Mouse (Mus musculus) cerebellum, adult (tissue): ENCODE measurements around the gene Rnaseh2b.

Source experiments
- ATAC-seq: cut with Nextera tagmentation; 2 replicates; pipeline ENCODE4 v1.9.2; 2017; ENCODE audit warnings: mild to moderate bottlenecking, moderate library complexity, mixed read lengths; ENCODE audit not compliant: insufficient number of reproducible peaks, low FRiP score, low TSS enrichment

Gene Rnaseh2b

DNA sequence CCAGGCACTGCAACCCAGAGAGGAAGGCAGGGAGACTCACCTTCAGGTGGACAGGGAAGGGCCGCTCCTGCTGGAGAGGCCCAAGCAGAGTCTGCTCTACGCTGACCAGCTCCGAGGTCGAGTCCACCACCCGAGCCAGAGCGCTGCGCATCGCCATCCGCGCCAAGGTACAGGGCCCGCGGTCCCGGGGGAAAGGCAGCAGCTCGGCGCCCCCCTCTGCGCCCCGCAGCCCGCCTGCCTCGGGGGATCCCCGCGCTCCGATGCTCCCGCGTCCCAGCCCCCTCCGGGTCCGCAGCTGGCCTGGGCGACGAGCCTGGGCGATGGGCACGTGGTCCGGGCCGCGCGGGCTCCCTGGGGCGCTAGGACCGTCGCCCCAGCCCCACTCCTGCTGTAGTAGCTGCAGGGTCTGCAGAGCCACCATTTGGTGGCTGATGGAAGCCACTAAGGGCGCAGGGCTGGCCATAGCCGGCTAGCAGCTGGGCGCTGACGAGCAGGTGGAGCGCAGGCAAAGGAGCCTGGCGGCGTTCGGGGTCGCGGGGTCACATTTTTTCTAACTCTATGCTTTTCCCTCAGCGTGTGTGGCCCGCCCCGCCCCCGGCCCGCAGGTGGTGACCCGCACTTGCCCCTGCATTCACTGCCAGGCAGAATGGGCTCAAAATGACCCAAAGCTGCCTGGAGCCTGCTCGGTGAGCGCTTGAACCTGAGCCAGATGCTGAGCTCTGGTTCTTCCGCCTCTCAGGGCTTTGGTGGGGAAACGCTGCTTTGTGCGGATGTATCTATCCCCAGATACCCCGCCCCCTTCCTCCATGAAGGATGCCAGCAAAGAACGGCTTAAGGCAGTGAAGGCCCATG lies at the start of gene Rnaseh2b, which contains the start of gene Dleu7:
Gene Rnaseh2b, plus strand, starts transcription at position 102 of the 852 bp plus-strand sequence.
Gene Dleu7, minus strand, starts transcription at position 560 of the 852 bp plus-strand sequence.
- ATAC-seq: peak; percentile 56; the same call in 1 of the 2 replicates

DNA sequence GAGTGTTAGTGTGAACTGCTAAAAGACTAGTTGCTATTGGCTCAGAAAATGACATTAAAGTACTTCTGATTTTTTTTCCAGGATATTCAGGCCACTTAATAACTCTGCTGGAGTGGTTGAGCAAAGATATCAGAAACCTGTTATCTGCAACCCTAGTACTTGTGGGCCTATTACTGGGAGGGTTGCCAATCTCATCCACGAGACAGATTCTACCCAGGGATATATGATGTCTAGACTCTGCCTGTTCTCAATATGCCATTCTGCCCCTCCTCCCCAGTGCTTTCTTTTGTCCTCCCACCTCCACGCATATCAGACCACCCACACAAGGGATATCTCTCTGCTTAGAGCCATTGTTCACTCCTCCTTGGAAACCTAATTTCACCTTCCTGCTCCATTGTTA lies 48.9 kb upstream of the Rnaseh2b start:
- ATAC-seq: no peak

DNA sequence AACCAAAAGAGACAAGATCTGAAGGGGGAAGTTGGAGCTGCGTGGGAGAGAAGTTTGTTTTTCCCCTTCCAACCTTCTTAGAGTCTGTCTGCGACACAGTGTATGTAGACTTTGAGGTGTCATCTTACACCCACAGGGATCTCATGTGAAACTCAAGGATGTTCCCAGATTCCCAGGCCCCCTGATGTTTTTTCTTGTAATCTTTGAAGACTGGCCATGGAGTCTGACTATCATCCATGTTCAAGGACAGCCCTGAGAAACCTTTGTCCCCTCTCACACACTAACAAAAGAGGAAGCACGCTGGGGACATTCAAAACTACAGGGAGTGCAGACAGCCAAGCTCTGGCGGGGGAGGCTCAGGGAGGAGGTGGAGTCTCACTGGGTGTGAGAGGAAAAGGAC lies 46.8 kb upstream of the Rnaseh2b start:
- ATAC-seq: no peak

DNA sequence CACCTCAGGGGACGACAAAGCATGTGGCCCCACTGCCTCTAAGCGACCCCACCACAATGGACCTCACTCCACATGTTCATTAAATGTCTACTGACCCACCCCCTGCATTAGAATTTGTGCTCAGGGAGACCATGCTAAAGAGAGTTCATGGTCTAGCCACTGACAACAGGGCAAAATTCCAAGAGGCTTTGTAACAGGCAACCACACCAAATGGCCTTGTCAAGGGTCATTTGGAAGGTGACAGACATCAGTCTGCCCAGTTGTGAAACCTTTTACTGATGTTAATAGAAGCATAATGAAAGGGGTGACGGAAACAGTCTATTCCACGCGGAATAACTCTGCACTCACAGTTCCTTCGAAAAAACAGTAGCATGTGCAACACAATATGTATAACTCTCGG lies 44.0 kb upstream of the Rnaseh2b start:
- no peak for ATAC-seq

DNA sequence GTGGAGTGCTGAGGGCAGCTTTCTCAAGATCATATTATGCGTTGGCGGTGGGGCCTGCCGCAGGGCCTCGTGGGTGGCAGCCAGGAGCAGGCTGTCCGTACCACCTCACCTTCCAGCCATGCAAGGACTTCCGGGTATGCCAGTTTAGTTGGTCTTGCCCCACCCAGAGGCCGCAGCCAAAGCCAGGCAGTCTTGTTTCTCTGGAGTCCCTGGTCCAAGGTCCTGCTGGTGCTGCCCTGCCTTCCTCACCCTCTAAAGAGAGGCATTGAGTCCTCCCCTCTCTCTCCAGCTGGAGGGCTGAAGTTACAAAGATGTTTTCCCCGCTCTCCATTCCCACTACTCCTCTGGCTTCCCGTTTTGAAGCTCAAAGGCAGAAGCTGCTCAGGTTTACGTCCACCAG lies 43.6 kb upstream of the Rnaseh2b start:
- ATAC-seq: no peak

DNA sequence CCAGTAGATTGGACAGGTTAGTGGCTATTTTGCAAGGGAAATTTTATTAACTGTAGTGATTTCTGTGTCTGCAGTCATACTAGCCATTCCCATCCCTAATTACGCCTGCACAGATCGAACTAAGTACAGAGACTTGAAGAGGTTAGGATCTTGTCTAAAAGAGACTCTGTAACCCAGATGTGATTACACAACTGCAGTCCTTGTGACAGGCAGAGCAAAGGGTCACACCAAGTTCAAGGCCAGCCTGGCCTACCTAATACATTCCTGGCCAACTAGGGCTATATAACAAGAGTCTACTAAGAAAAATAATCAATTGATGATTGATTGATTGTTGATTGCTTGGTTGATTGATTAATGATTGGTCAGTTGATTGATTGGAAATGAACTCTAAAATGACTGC lies 43.1 kb upstream of the Rnaseh2b start:
- ATAC-seq: no peak

DNA sequence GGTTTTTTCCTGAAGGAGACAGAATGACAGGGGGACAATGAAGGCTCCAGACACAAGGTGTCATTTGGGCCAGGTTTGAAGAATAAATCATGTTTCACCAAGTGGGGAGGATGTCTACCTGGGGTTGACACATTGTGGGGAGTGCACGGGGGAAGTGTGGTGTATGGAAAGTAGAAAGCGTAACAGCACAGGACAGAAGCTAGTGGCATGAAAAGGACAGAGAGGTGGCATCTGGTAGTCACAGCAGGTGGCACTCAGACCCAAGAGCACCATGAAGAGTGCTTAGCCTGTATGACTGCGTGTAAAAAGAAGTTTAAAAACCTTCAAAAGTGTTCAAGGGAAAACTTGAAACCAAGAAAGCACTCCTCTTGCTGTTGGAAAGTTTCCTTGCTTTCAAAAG lies 42.3 kb upstream of the Rnaseh2b start:
- no peak for ATAC-seq

DNA sequence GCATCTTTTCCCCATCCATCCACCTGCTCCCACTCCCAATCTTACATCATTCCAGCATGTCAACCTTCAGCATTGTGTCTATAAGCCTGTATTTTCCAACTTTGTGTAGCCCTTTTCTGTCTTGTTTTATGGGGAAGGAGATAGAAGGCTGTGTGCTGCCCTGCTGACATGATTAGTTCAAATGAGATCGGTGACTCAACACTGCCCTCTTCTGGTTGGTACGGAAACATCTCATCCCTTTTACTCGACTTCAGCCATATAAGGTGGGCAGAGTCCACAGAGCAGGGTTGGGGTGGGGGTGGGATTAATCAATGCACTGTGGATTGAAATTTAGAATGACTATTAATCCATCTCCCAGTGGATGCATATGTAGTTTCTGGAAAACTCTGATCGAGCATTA lies 40.4 kb upstream of the Rnaseh2b start:
- peak; percentile 72 for ATAC-seq

DNA sequence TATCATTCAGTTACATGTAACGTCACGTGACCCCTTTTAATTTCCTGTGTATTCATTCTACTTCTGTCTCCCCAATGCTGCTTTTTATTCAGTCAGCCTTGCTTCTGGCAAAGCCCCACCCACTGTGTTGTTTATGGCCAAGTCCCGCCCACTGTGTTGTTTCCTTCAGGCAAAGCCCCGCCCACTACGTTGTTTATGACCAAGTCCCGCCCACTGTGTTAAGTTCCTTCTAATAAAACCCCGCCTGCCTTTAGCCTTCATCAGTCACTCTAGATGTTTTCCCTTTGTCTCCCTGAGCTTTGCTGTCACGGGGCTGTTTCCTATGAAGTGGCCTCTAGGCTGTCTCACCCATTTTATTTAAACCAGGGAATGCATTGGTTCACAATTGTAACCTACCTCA lies 38.0 kb upstream of the Rnaseh2b start:
- ATAC-seq: no peak

DNA sequence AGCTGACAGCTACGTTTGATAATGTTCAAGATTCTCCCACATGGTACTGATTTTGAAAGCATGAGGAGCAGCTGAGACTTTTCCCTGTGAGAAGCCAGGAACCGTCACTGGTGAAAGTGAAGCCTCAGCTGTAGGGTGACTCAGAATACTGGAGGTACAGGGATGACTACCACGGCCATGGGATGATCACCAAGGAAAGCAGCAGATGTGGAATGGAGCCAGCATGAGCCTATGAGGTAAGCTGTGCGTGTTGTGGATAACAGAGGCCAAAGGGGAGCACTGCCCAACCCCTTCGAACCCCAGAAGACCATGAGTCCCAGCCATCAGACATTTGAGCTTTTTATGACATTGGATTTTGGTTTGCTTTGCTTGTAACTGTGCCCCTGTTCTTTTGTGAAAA lies 36.3 kb upstream of the Rnaseh2b start:
- no peak for ATAC-seq

DNA sequence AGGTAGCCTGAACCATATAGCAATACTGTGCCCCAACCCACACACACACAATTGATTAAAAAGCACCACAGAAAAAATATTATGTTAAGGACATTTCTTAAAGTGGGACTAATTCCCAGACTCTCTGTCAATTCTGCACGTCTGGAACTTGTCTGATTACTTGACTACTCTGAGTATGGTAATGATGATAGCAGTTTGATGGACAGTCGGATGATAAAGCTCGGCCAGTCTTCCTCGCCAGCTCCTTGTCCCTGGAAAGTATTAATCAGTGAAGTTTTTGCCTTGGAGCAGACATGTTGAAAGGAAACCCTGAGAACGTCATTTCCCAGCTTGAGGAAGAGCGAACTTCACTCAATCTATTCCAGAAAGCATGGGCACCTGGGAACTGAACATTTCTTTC lies 34.3 kb upstream of the Rnaseh2b start:
- ATAC-seq: no peak

DNA sequence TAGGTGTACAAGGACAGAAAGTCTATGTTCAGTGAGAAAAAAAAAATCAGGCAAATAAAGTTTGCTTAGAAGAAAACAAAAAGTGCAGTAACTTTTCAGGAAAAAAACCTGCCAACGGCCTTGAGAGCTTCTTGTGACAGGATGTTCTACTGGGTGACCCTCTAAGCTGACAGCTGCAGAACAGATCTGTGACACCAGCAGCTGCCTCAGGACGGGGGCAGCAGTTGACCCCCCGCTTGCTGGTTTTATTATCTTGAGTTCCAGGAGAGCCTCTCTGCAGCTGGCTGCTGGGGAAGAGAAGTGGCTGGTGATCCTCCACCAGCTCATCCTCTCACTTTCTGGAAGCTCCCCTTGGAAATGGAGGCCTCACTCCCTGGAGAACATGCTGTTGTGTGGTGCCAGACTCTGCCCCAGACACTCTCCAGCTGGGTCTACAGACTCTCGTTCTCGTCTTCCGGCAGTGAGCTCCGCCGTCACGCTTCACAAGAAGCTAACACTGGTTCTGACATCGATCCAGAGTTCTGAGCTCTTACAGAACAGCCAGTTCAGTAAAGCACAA lies 33.3 kb upstream of the Rnaseh2b start:
- no peak for ATAC-seq

DNA sequence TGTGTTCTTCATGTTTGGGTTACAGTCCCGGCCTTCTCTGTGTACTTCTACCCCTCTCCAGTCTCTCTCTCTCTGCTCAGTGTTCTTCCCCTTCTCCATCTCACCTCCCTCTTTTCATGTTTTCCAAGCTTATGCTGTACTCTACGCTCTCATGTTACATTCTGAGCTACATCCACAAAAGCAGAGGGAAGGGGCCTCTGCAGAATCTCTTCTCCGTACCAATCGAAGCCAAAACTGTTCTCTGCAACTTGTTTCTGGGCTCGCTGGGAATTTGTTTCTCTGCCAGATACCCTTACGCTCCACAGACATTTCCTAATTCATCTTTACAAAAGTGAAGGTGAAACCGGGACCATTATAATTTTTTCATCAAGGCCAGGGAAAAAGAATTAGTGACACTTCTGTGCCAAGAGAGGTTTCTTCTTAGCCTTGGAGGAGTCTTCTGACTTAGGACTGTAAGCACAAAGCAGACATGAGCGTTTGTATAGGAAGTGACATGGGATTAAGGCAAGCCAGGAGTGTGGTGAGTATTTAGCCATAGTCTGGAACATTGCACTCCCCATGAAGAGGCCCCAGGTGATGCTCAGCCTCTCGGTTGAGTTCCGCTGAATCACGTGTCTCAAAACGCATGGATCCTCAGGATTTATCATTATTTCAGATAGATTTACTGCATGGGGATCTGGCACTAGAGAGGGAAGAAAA lies 21.5 kb upstream of the Rnaseh2b start:
- ATAC-seq: no peak

DNA sequence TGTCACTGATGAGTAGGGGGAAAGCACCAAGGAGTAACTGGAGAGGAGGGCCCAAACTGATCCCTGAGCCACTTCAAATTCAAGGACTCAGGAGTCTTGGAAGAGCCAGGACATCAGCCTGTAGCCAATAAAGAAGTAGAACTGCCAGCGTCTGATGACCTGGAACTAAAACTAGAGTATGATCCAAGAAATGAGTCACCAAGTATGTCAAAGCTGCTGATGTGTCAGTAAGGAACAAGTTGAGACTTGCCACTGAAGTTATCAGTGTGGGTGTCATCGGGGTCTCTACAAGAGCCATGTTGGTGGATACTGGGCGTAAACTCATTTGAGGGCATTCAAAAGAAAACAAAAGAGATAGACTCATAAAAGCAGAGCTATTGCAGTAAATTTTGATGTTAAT lies 18.8 kb upstream of the Rnaseh2b start:
- ATAC-seq: no peak

DNA sequence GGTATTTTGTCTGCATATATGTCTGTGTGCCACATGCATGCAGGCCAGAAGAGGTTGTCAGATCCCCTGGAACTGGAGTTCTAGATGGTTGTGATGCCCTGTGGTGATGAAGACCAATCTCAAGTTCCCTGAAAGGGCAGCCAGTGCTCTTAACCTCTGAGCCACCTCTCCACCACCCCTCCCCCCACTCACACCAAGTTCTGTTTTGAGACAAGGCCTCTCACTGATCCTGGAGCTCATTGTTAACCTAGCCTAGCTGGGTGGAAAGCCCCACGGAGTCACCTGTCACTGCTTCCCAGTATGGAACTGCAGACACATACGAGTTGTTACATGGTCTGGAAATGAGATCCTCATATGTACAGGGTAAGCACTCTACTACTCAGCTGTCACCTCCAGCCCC lies 9.4 kb upstream of the Rnaseh2b start:
- no peak for ATAC-seq

DNA sequence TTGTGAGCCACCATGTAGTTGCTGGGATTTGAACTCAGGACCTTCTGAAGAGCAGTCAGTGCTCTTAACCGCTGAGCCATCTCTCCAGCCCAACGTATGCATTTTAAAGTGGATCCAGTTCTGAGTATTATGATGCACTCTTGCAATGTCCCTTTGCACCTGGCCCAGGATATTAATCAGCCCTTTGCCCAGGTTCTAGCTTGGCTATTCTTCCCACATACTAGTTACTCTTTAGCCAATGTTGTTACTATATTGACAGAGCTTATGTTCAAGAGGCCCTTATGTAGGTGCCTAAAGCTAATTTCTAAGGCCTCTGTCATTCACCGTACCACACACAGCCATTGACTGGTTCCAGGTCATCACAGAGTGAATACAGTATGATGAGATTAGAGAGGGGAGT lies 3.7 kb upstream of the Rnaseh2b start:
- ATAC-seq: no peak

DNA sequence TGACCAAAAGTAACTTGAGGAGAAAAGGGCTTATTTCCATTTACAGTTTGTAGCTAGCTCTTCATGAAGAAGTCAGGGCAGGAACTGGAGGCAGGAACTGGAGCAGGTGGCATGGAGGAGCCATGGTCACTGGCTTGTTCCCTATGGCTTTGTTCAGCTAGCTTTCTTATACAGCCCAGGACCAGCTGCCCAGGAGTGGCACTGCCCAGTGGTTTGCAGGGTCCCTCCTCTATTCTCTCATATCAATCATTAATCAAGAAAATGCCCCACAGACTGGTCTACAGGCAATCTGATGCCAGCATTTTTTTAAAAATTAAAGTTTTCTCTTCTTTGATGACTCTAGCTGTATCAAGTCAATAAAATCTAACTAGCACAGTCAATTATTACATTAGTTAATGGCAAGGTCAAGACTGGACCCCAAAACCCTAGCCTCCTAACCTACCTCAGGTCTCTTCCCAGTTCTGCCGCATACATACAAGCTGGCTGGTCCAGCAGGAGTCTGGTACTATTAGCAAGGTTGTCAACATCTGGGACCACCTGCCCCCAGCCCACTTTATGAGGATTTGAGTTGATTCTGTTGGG lies 892 bp upstream of the Rnaseh2b start:
- ATAC-seq: no peak

DNA sequence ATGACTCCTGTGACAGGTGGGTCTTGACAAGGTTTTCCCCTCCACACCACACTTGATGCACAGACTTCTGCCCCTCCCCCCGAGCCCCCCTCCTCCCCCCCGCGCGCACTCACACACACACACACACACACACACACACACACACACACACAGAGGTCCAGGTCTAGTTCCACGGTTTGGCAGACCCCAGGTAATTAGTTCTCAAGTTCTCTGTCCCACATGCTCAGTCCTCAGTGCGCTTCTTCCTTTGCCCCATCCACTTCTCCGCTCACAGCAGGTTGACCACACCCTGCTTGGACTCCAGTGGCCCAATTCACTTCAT lies 262 bp upstream of the Rnaseh2b start:
- no peak; the same call in 1 of the 2 replicates for ATAC-seq

DNA sequence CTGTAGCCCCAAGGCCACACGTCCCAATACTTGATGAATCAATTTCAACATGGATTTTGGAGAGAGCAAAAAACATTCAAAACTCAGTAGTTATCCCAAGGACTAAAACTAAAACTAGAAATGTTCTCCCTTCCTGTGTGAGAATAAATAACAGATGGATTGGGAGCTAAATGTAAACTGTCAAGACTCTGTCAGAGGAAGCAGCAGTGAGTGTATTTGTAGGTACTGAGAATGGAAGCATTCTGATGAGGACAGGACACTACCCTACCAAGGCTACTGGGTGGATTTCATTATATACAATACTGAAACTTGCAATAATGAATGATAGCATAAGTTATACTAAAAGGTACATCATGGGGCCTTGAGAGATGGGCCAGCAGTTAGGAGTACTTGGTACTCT lies 6.4 kb downstream of the Rnaseh2b start:
- no peak for ATAC-seq

DNA sequence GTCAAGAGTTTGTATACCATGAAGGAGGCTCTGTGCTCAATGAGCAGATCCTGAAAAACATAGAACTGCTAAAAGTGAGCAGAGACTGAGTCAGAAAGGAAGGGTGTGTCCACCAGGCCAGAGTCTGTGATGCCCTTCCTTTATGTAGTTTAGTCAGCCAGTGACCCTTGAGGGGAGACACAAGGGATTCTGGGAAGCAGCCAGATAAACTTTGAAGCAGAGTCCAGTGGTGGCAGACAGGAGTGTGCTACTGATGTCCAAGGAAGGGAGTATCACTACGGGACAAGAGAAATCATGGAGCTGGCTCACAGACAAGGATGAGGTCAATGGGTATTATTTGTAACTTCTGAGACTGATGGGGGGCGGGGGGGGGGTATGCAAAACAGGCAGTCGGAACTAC lies 7.6 kb downstream of the Rnaseh2b start:
- no peak for ATAC-seq

DNA sequence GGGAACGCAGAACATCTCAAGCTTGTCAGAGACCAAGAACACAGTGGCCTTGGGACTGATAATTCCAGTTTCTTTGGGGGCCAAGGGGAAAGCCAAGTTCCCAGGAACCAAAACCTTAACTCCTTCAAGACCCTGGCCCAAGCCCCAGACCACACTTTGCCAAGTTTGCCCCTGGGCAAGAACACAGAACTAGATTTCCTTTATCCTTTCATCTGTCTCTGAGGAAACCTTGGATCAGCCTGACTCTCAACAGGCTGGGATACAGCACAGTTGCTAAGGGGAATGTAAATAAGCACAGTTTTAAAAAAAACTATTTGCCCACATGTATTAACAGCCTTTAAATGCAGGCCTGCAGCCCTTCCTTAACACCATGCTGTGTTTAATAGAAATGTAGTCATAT lies 15.2 kb downstream of the Rnaseh2b start:
- ATAC-seq: no peak
